Mouse (Mus musculus) cerebellum, adult 2 months (tissue): ENCODE results near the gene 4932438A13Rik.

Experiments
- CTCF ChIP-seq: fragments of 200-500 bp; IDR thresholded peaks from 2 replicates; pipeline ENCODE4 v1.5.1; 2011; ENCODE audit warnings: low read depth, mild to moderate bottlenecking, control low read depth, low read length, moderate library complexity, borderline replicate concordance; ENCODE audit not compliant: insufficient read depth
- POLR2A ChIP-seq: fragments of 200-500 bp; IDR thresholded peaks from 2 replicates; pipeline ENCODE4 v1.6.1; 2011; ENCODE audit warnings: low read length, control low read depth, borderline replicate concordance; ENCODE audit not compliant: insufficient read depth

DNA sequence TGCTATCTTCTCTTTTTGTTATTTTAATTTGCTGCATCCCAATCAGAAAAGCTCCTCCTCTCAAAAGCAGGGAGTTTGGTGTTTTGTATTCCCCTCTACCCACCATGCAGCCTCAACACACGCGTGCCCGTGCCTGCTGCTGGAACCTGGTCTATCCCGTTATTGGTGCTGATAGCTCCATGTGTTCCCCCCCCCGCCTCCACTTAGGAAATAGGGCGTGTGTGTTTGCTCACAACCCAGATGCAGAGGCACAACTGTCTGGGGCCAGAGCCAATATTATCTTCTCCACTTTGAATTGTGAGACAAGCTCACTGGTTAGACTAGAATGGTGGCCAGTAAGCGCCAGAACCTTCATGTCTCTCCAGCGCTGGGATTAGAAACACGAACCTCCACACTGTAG lies 41.9 kb upstream of the 4932438A13Rik start:
- TF ChIP-seq CTCF (no peak), POLR2A (no peak)
